Mouse (Mus musculus): ENCODE results near the gene Rtn4rl2. TPM values are rescaled to one million over a fixed set of nuclear protein-coding genes. Genes with fewer than 3 reads are reported as not detected.

Rtn4rl2 gene
- polyA plus RNA-seq, 1 experiment = 0.13 TPM

GRCm38 (mm10) chr2:84855732-84856131, 30.8 kb downstream of the Rtn4rl2 start:
- no peak overlapping the region for H3ac ChIP-seq (ENCODE audit: control insufficient read depth, insufficient read length)
- no peaks in the 10 kb centered on the region for H3K27me3 ChIP-seq (ENCODE audit: control insufficient read depth, insufficient read depth, insufficient read length)
- no peaks in the 10 kb centered on the region for H3K36me3 ChIP-seq (ENCODE audit: control insufficient read depth, insufficient read depth)
- H3K4me3 ChIP-seq = no peak overlapping the region
- no peaks in the 10 kb centered on the region for H3K79me2 ChIP-seq (ENCODE audit: control insufficient read depth, insufficient read depth)
- TF ChIP-seq MAX (IDR thresholded peaks at IDR 0.05; ENCODE audit: low read depth) = no peak
- no peak for TF ChIP-seq E2F4 (IDR thresholded peaks at IDR 0.05; ENCODE audit: insufficient read depth)
- no peak for TF ChIP-seq SRF (IDR thresholded peaks at IDR 0.05; ENCODE audit: control insufficient read depth, insufficient read length, low read depth)
- no peak for TF ChIP-seq REST (IDR thresholded peaks at IDR 0.05; ENCODE audit: insufficient read depth, insufficient read length)
- TF ChIP-seq TCF12 (IDR thresholded peaks at IDR 0.05; ENCODE audit: insufficient read depth, poor library complexity, severe bottlenecking) = no peak
- TF ChIP-seq USF1 (IDR thresholded peaks at IDR 0.05; ENCODE audit: low read depth) = no peak
- TF ChIP-seq MYOG (IDR thresholded peaks at IDR 0.05; ENCODE audit: control insufficient read depth in 1 of 3, insufficient read depth in 1 of 3, insufficient read length in 2 of 3, low read depth in 2 of 3) = no peak
- TF ChIP-seq POLR2A (IDR thresholded peaks at IDR 0.05; ENCODE audit: insufficient read length, low read depth) = no peak
- TF ChIP-seq POLR2AphosphoS2 (IDR thresholded peaks at IDR 0.05; ENCODE audit: insufficient read length, low read depth) = no peak
- no peak for TF ChIP-seq TCF3 (IDR thresholded peaks at IDR 0.05; ENCODE audit: insufficient read length, low read depth)
- TF ChIP-seq MYOD1 (IDR thresholded peaks at IDR 0.05; ENCODE audit: control insufficient read depth in 1 of 3, insufficient read length in 2 of 3, low read depth in 2 of 3) = no peak
- TF ChIP-seq CEBPB (IDR thresholded peaks at IDR 0.05; ENCODE audit: insufficient read depth, poor library complexity, severe bottlenecking) = no peak
- H3K4me2 ChIP-seq (ENCODE audit: low read depth) = no peak overlapping the region

- TF ChIP-seq TCF3 (IDR thresholded peaks at IDR 0.05; ENCODE audit: insufficient read length, low read depth) = no peak
- TF ChIP-seq MAX (IDR thresholded peaks at IDR 0.05; ENCODE audit: low read depth) = no peak
- no peak for TF ChIP-seq POLR2A (IDR thresholded peaks at IDR 0.05; ENCODE audit: insufficient read length, low read depth)
- no peak for TF ChIP-seq MYOG (IDR thresholded peaks at IDR 0.05; ENCODE audit: control insufficient read depth in 1 of 3, insufficient read depth in 1 of 3, insufficient read length in 2 of 3, low read depth in 2 of 3)
- no peak for TF ChIP-seq USF1 (IDR thresholded peaks at IDR 0.05; ENCODE audit: low read depth)
- no peak for TF ChIP-seq TCF12 (IDR thresholded peaks at IDR 0.05; ENCODE audit: insufficient read depth, poor library complexity, severe bottlenecking)
- no peak for TF ChIP-seq REST (IDR thresholded peaks at IDR 0.05; ENCODE audit: insufficient read depth, insufficient read length)
- no peak for TF ChIP-seq E2F4 (IDR thresholded peaks at IDR 0.05; ENCODE audit: insufficient read depth)
- no peak for TF ChIP-seq POLR2AphosphoS2 (IDR thresholded peaks at IDR 0.05; ENCODE audit: insufficient read length, low read depth)
- no peak for TF ChIP-seq MYOD1 (IDR thresholded peaks at IDR 0.05; ENCODE audit: control insufficient read depth in 1 of 3, insufficient read length in 2 of 3, low read depth in 2 of 3)
- TF ChIP-seq CEBPB (IDR thresholded peaks at IDR 0.05; ENCODE audit: insufficient read depth, poor library complexity, severe bottlenecking) = no peak
- no peak for TF ChIP-seq SRF (IDR thresholded peaks at IDR 0.05; ENCODE audit: control insufficient read depth, insufficient read length, low read depth)
- Histone ChIP-seq H3K36me3 (ENCODE audit: control insufficient read depth, insufficient read depth) (peaks cover 3% of the 10 kb centered on the region), H3K4me3 (no peak overlapping the region), H3K27me3 (ENCODE audit: control insufficient read depth, insufficient read depth, insufficient read length) (no peaks in the 10 kb centered on the region), H3K4me2 (ENCODE audit: low read depth) (peak overlapping the region; percentile 47), H3K79me2 (ENCODE audit: control insufficient read depth, insufficient read depth) (no peaks in the 10 kb centered on the region), H3ac (ENCODE audit: control insufficient read depth, insufficient read length) (no peak overlapping the region)
These were observed 35.1 kb downstream of the Rtn4rl2 start for GRCm38 (mm10) chr2:84851130-84852040.

- peak overlapping the region; percentile 47 for H3K4me2 ChIP-seq (ENCODE audit: low read depth)
- H3ac ChIP-seq (ENCODE audit: control insufficient read depth, insufficient read length) = no peak overlapping the region
- no peaks in the 10 kb centered on the region for H3K79me2 ChIP-seq (ENCODE audit: control insufficient read depth, insufficient read depth)
- TF ChIP-seq POLR2A (IDR thresholded peaks at IDR 0.05; ENCODE audit: insufficient read length, low read depth) (no peak), MYOD1 (IDR thresholded peaks at IDR 0.05; ENCODE audit: control insufficient read depth in 1 of 3, insufficient read length in 2 of 3, low read depth in 2 of 3) (no peak), USF1 (IDR thresholded peaks at IDR 0.05; ENCODE audit: low read depth) (no peak), MYOG (IDR thresholded peaks at IDR 0.05; ENCODE audit: control insufficient read depth in 1 of 3, insufficient read depth in 1 of 3, insufficient read length in 2 of 3, low read depth in 2 of 3) (no peak), SRF (IDR thresholded peaks at IDR 0.05; ENCODE audit: control insufficient read depth, insufficient read length, low read depth) (no peak), POLR2AphosphoS2 (IDR thresholded peaks at IDR 0.05; ENCODE audit: insufficient read length, low read depth) (no peak), E2F4 (IDR thresholded peaks at IDR 0.05; ENCODE audit: insufficient read depth) (no peak), MAX (IDR thresholded peaks at IDR 0.05; ENCODE audit: low read depth) (no peak), TCF3 (IDR thresholded peaks at IDR 0.05; ENCODE audit: insufficient read length, low read depth) (no peak), CEBPB (IDR thresholded peaks at IDR 0.05; ENCODE audit: insufficient read depth, poor library complexity, severe bottlenecking) (no peak), REST (IDR thresholded peaks at IDR 0.05; ENCODE audit: insufficient read depth, insufficient read length) (no peak), TCF12 (IDR thresholded peaks at IDR 0.05; ENCODE audit: insufficient read depth, poor library complexity, severe bottlenecking) (no peak)
- H3K36me3 ChIP-seq (ENCODE audit: control insufficient read depth, insufficient read depth) = peaks cover 3% of the 10 kb centered on the region
- no peaks in the 10 kb centered on the region for H3K27me3 ChIP-seq (ENCODE audit: control insufficient read depth, insufficient read depth, insufficient read length)
- H3K4me3 ChIP-seq = no peak overlapping the region
These were observed 35.9 kb downstream of the Rtn4rl2 start for GRCm38 (mm10) chr2:84850407-84851129.

GRCm38 (mm10) chr2:84845226-84845625, 41.3 kb downstream of the Rtn4rl2 start:
- Histone ChIP-seq H3K79me2 (ENCODE audit: control insufficient read depth, insufficient read depth) (no peaks in the 10 kb centered on the region), H3ac (ENCODE audit: control insufficient read depth, insufficient read length) (no peak overlapping the region), H3K27me3 (ENCODE audit: control insufficient read depth, insufficient read depth, insufficient read length) (no peaks in the 10 kb centered on the region), H3K36me3 (ENCODE audit: control insufficient read depth, insufficient read depth) (peaks cover 3% of the 10 kb centered on the region), H3K4me3 (no peak overlapping the region), H3K4me2 (ENCODE audit: low read depth) (no peak overlapping the region)
- TF ChIP-seq E2F4 (IDR thresholded peaks at IDR 0.05; ENCODE audit: insufficient read depth) (no peak), POLR2AphosphoS2 (IDR thresholded peaks at IDR 0.05; ENCODE audit: insufficient read length, low read depth) (no peak), TCF3 (IDR thresholded peaks at IDR 0.05; ENCODE audit: insufficient read length, low read depth) (no peak), USF1 (IDR thresholded peaks at IDR 0.05; ENCODE audit: low read depth) (no peak), TCF12 (IDR thresholded peaks at IDR 0.05; ENCODE audit: insufficient read depth, poor library complexity, severe bottlenecking) (no peak)

All from myocyte (in vitro differentiated cells).